Mouse (Mus musculus) embryonic fibroblast, embryonic 13.5 days (primary cell): ENCODE measurements around the gene Actl6b.

Source experiments
- CTCF ChIP-seq: IDR thresholded peaks from 2 replicates; pipeline ENCODE4 v1.5.1; 2011; ENCODE audit warnings: mild to moderate bottlenecking, control low read depth, low read length, moderate library complexity, borderline replicate concordance; ENCODE audit not compliant: insufficient read depth
- POLR2A ChIP-seq: IDR thresholded peaks from 2 replicates; pipeline ENCODE4 v1.6.1; 2011; ENCODE audit warnings: low read depth, mild to moderate bottlenecking, control low read depth, low read length, moderate library complexity

- no peak for TF ChIP-seq CTCF
- TF ChIP-seq POLR2A: no peak
Observed at GRCm38 (mm10) chr5:137570181-137570580, 16.9 kb downstream of the Actl6b start.
